Comparison of ENCODE assay signal across 23 mouse cellular contexts in genomic region chr13:31943482-31944275, GRCm38 (mm10).
DNase-seq lines count a peak whose midpoint lies in the region; ATAC-seq lines count a peak whose summit lies in the region.
"Had no signal": no experiment of that assay in that cellular context is flagged by ENCODE, and none has a peak within 500 bp of the region (broad histone marks: within the 10 kb centered on the region; RNA-seq: fewer than 3 reads in every experiment).

No protein-coding gene starts in this region.

- H3K4me2 ChIP-seq in hindbrain, embryonic 11.5 days (replicated peaks; ENCODE audit: low read depth, low read length): no peak overlapping the region
- H3K4me2 ChIP-seq in hindbrain, embryonic 16.5 days (ENCODE audit: low read length): no peak overlapping the region
- H3K4me2 ChIP-seq in neural tube, embryonic 15.5 days: no peak overlapping the region
- no peak overlapping the region for H3K4me2 ChIP-seq in neural tube, embryonic 12.5 days (replicated peaks)
- H3K4me2 ChIP-seq: hindbrain, embryonic 15.5 days; liver, embryonic 15.5 days; lung, embryonic 15.5 days had no signal

- no peak for DNase-seq in hindbrain, embryonic 11.5 days (ENCODE audit: low spot score)
- peak; percentile 44 for DNase-seq in neural tube, embryonic 10.5 days (ENCODE audit: extremely low spot score, low spot score)
- DNase-seq in embryo, embryonic 10.5 days (ENCODE audit: low spot score): peak; percentile 58
- DNase-seq in left cerebral cortex, postnatal 36 days (ENCODE audit: low spot score in 2 of 2): no peak
- DNase-seq: cerebellum, adult 18-20 months; cerebellum, postnatal 14 days; gastrocnemius, postnatal 25 days; heart, adult 2 months; heart, postnatal 36 days; liver; lung, postnatal 36 days; midbrain, embryonic 14.5 days; right cerebral cortex, postnatal 14 days had no signal

- WGBS in hindbrain, embryonic 11.5 days: 36% methylated on average over 7 of the region's 7 CpGs
- WGBS in hindbrain, embryonic 16.5 days: 51% methylated on average over 7 of the region's 7 CpGs
- WGBS in neural tube, embryonic 15.5 days: 34% methylated on average over 7 of the region's 7 CpGs
- 33% methylated on average over 7 of the region's 7 CpGs for WGBS in neural tube, embryonic 12.5 days

- no peaks in the 10 kb centered on the region for H3K36me3 ChIP-seq in hindbrain, embryonic 11.5 days (ENCODE audit: control insufficient read depth, insufficient read depth, low read length)
- H3K36me3 ChIP-seq in hindbrain, embryonic 16.5 days (ENCODE audit: control insufficient read depth, insufficient read depth, low read length): no peaks in the 10 kb centered on the region
- no peaks in the 10 kb centered on the region for H3K36me3 ChIP-seq in neural tube, embryonic 15.5 days
- H3K36me3 ChIP-seq in neural tube, embryonic 12.5 days: no peaks in the 10 kb centered on the region
- H3K36me3 ChIP-seq: hindbrain, embryonic 15.5 days; limb, embryonic 10.5 days; liver, embryonic 15.5 days; lung, embryonic 15.5 days had no signal

- no peak overlapping the region for H3K9ac ChIP-seq in hindbrain, embryonic 11.5 days (ENCODE audit: low read depth, low read length)
- H3K9ac ChIP-seq in hindbrain, embryonic 16.5 days (ENCODE audit: low read depth, low read length): no peak overlapping the region
- no peak overlapping the region for H3K9ac ChIP-seq in neural tube, embryonic 15.5 days (replicated peaks)
- no peak overlapping the region for H3K9ac ChIP-seq in neural tube, embryonic 12.5 days
- H3K9ac ChIP-seq: hindbrain, embryonic 15.5 days; liver, embryonic 15.5 days; lung, embryonic 15.5 days had no signal

- no peaks in the 10 kb centered on the region for H3K9me3 ChIP-seq in hindbrain, embryonic 11.5 days (ENCODE audit: control insufficient read depth, low read length)
- H3K9me3 ChIP-seq in hindbrain, embryonic 16.5 days (ENCODE audit: control insufficient read depth, low read length): no peaks in the 10 kb centered on the region
- no peaks in the 10 kb centered on the region for H3K9me3 ChIP-seq in neural tube, embryonic 15.5 days (replicated peaks)
- no peaks in the 10 kb centered on the region for H3K9me3 ChIP-seq in neural tube, embryonic 12.5 days
- H3K9me3 ChIP-seq: hindbrain, embryonic 15.5 days; limb, embryonic 10.5 days; liver, embryonic 15.5 days; lung, embryonic 15.5 days; megakaryocyte, embryonic 14.5 days had no signal

- no peak overlapping the region for H3K4me3 ChIP-seq in hindbrain, embryonic 11.5 days (ENCODE audit: low read depth, low read length)
- no peak overlapping the region for H3K4me3 ChIP-seq in hindbrain, embryonic 16.5 days (ENCODE audit: low read length)
- no peak overlapping the region for H3K4me3 ChIP-seq in neural tube, embryonic 15.5 days (replicated peaks)
- no peak overlapping the region for H3K4me3 ChIP-seq in neural tube, embryonic 12.5 days
- H3K4me3 ChIP-seq: heart, adult 2 months; hindbrain, embryonic 15.5 days; left cerebral cortex, adult 2 months; limb, embryonic 10.5 days; liver, embryonic 15.5 days; lung, embryonic 15.5 days; megakaryocyte, embryonic 14.5 days had no signal

- no peaks in the 10 kb centered on the region for H3K4me1 ChIP-seq in hindbrain, embryonic 11.5 days (replicated peaks; ENCODE audit: control insufficient read depth, insufficient read depth, low read length)
- no peaks in the 10 kb centered on the region for H3K4me1 ChIP-seq in hindbrain, embryonic 16.5 days (ENCODE audit: control insufficient read depth, insufficient read depth, low read depth, low read length)
- no peaks in the 10 kb centered on the region for H3K4me1 ChIP-seq in neural tube, embryonic 15.5 days
- no peaks in the 10 kb centered on the region for H3K4me1 ChIP-seq in neural tube, embryonic 12.5 days
- H3K4me1 ChIP-seq: hindbrain, embryonic 15.5 days; liver, embryonic 15.5 days; lung, embryonic 15.5 days; megakaryocyte, embryonic 14.5 days had no signal

- H3K27ac ChIP-seq in hindbrain, embryonic 11.5 days (ENCODE audit: low read depth, low read length): no peak overlapping the region
- no peak overlapping the region for H3K27ac ChIP-seq in hindbrain, embryonic 16.5 days (ENCODE audit: low read depth, low read length)
- no peak overlapping the region for H3K27ac ChIP-seq in neural tube, embryonic 15.5 days (replicated peaks)
- no peak overlapping the region for H3K27ac ChIP-seq in neural tube, embryonic 12.5 days
- H3K27ac ChIP-seq: heart, adult 2 months; hindbrain, embryonic 15.5 days; left cerebral cortex, adult 2 months; limb, embryonic 10.5 days; liver, embryonic 15.5 days; lung, embryonic 15.5 days had no signal

- intact Hi-C loops in left cerebral cortex, postnatal 36 days (cut with DNase I): no loop called here

- no peaks in the 10 kb centered on the region for H3K27me3 ChIP-seq in hindbrain, embryonic 11.5 days (ENCODE audit: control insufficient read depth, insufficient read depth, low read length)
- H3K27me3 ChIP-seq in hindbrain, embryonic 16.5 days (replicated peaks; ENCODE audit: control insufficient read depth, insufficient read depth, low read length): no peaks in the 10 kb centered on the region
- no peaks in the 10 kb centered on the region for H3K27me3 ChIP-seq in neural tube, embryonic 15.5 days (replicated peaks)
- no peaks in the 10 kb centered on the region for H3K27me3 ChIP-seq in neural tube, embryonic 12.5 days (replicated peaks)
- H3K27me3 ChIP-seq: hindbrain, embryonic 15.5 days; liver, embryonic 15.5 days; megakaryocyte, embryonic 14.5 days had no signal

- peak; percentile 60 for ATAC-seq in hindbrain, embryonic 11.5 days (ENCODE audit: low FRiP score)
- no peak for ATAC-seq in hindbrain, embryonic 16.5 days
- ATAC-seq in neural tube, embryonic 15.5 days (ENCODE audit: low FRiP score): no peak
- 0 out of 2 replicates have a peak, but pooled peaks have one; percentile 63 for ATAC-seq in neural tube, embryonic 12.5 days (ENCODE audit: low FRiP score, low read depth)
- ATAC-seq: intestine, postnatal 0 days had no signal

Comparison
In these comparisons a context has a peak if more than half of its experiments do, and no peak if none do; other contexts are left out.
1. ATAC-seq: peak in hindbrain, embryonic 11.5 days (single experiment) and neural tube, embryonic 12.5 days (single experiment); none in hindbrain, embryonic 16.5 days (single experiment) and neural tube, embryonic 15.5 days (single experiment).
2. DNase-seq: peak in neural tube, embryonic 10.5 days (single experiment) and embryo, embryonic 10.5 days (single experiment); none in hindbrain, embryonic 11.5 days (single experiment) and left cerebral cortex, postnatal 36 days (0 of 2).